Mouse (Mus musculus) spleen, adult 2 months (tissue): ENCODE data around the gene Cldn3. TPM values are rescaled to one million over a fixed set of nuclear protein-coding genes. Genes with fewer than 3 reads are reported as not detected.
A peak's percentile ranks its signal among the peaks of the same experiment; 100 is the strongest.
"Not testable (repeated sequence)": the region's sequence is repeated elsewhere in the genome, so short reads cannot be mapped to it uniquely, and the experiment has no call there.

Source experiments
- DNase-seq, 2 experiments: peaks; one replicate each; pipeline versions ENCODE4 v3.0.0 to v3.0.0-alpha.2; 2012 to 2021; ENCODE audit warnings: low spot score in 2 of 2, low read depth in 1 of 2
- H3K27ac ChIP-seq: fragments of 200-500 bp; 2 replicates; pipeline ENCODE4 v1.5.1; 2012; ENCODE audit warnings: low read length, inconsistent platforms; ENCODE audit not compliant: insufficient read depth
- H3K27me3 ChIP-seq: fragments of 200-500 bp; 2 replicates; pipeline ENCODE4 v1.6.1; 2012; ENCODE audit warnings: mild to moderate bottlenecking, moderate library complexity, low read length, inconsistent platforms; ENCODE audit not compliant: control insufficient read depth, insufficient read depth
- H3K36me3 ChIP-seq: fragments of 200-500 bp; 2 replicates; pipeline ENCODE4 v1.6.1; 2012; ENCODE audit warnings: mild to moderate bottlenecking, low read length, inconsistent platforms; ENCODE audit not compliant: control insufficient read depth, insufficient read depth
- H3K4me1 ChIP-seq: fragments of 200-500 bp; 2 replicates; pipeline ENCODE4 v1.6.1; 2011; ENCODE audit warnings: inconsistent platforms; ENCODE audit not compliant: control insufficient read depth, insufficient read depth, insufficient read length
- H3K4me3 ChIP-seq: fragments of 200-500 bp; 2 replicates; pipeline ENCODE4 v1.5.1; 2011; ENCODE audit warnings: mild to moderate bottlenecking, inconsistent platforms; ENCODE audit not compliant: insufficient read depth, insufficient read length; ENCODE audit errors: extremely low read depth
- CTCF ChIP-seq: fragments of 200-500 bp; IDR thresholded peaks from 2 replicates; pipeline ENCODE4 v1.5.1; 2011; ENCODE audit warnings: mild to moderate bottlenecking, inconsistent platforms; ENCODE audit not compliant: insufficient read depth, insufficient read length, insufficient replicate concordance; ENCODE audit errors: extremely low read depth
- POLR2A ChIP-seq: fragments of 200-500 bp; IDR thresholded peaks from 2 replicates; pipeline ENCODE4 v1.6.1; 2011; ENCODE audit warnings: low read depth, low read length, inconsistent platforms
- WGBS: fragments of 180-500 bp; shearing (Covaris S2); methylation state at CpG from one replicate; pipeline ENCODE4 v1.1.7; 2018; 5-methylcytosine and 5-hydroxymethylcytosine counted together
- polyA plus RNA-seq: library from polyadenylated mRNA; depleted of rRNA; stranded (reverse); fragments of >200 nt; gene quantifications from 2 replicates; pipeline ENCODE4 v1.2.3, GENCODE M21; 2012

Gene Cldn3
- polyA plus RNA-seq, 1 experiment = 3.1 TPM

DNA sequence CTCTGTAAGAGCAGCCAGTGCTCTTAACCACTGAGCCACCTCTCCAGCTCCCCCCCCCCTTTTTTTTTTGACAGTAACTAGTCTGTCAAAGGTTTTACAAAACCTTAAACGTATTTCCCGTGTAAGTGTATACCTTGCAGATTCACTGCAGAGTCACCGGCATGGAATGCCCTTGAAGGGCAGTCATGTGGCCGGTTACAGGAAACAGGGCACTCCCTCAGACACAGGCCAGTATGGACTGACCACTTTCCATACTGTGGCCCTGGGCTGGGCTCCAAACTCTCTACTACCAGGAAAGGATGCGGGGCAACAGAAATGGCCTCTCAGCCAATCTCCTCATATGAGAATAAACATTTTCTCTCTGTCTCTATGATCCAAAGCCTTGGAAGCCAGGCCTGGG, 30.5 kb upstream of the Cldn3 start:
- H3K27ac ChIP-seq = no peak overlapping the region
- H3K36me3 ChIP-seq = no peaks in the 10 kb centered on the region
- peaks cover 4% of the 10 kb centered on the region; the same call in 1 of the 2 replicates for H3K4me1 ChIP-seq
- H3K27me3 ChIP-seq = no peaks in the 10 kb centered on the region
- no peak overlapping the region for H3K4me3 ChIP-seq
- DNase-seq = no peak
- TF ChIP-seq CTCF (no peak), POLR2A (no peak)
- WGBS = 85% methylated on average over 5 of the region's 5 CpGs

- TF ChIP-seq CTCF = no peak
- TF ChIP-seq POLR2A = no peak
- H3K4me1 ChIP-seq = no peaks in the 10 kb centered on the region
- no peak for DNase-seq
- H3K4me3 ChIP-seq = no peak overlapping the region
- H3K36me3 ChIP-seq = no peaks in the 10 kb centered on the region
- 67% methylated on average over 7 of the region's 7 CpGs for WGBS
- H3K27me3 ChIP-seq = no peaks in the 10 kb centered on the region
- no peak overlapping the region for H3K27ac ChIP-seq
Observed at GRCm38 (mm10) chr5:134959114-134959513, 26.9 kb upstream of the Cldn3 start.

DNA sequence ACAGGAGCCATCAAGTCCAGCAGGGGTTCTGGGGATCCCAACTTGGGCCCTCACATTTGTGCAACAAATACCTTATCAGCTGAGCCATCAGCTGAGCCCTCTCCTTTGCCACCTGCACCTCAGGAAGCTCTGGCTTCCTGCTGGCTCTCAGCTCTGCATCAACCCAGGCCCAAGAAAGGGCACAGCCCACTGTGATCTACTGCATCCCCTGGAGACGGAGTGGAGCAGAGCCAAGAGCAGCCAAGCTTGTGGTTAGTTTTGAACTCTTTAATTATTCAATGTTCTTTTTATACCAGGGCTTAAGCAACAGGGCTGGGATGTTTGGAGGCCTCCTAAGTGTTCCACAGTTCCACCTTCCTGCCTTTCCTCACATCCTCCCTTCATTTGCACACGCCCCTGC, 25.6 kb upstream of the Cldn3 start:
- WGBS = 27% methylated on average over 2 of the region's 2 CpGs
- TF ChIP-seq POLR2A (no peak), CTCF (no peak)
- no peaks in the 10 kb centered on the region for H3K36me3 ChIP-seq

GRCm38 (mm10) chr5:134961519-134961918, 24.5 kb upstream of the Cldn3 start:
- TF ChIP-seq POLR2A (no peak), CTCF (no peak)
- 93% methylated on average over 2 of the region's 2 CpGs for WGBS
- peaks cover 5% of the 10 kb centered on the region; the same call in 1 of the 2 replicates for H3K4me1 ChIP-seq
- no peaks in the 10 kb centered on the region for H3K36me3 ChIP-seq
- DNase-seq = no peak
- H3K27ac ChIP-seq = no peak overlapping the region
- no peak overlapping the region for H3K4me3 ChIP-seq
- H3K27me3 ChIP-seq = no peaks in the 10 kb centered on the region

More for the DNA sequence above, 25.6 kb upstream of the Cldn3 start:
- no peaks in the 10 kb centered on the region for H3K4me1 ChIP-seq
- no peaks in the 10 kb centered on the region for H3K27me3 ChIP-seq
- no peak for DNase-seq
- no peak overlapping the region for H3K27ac ChIP-seq
- no peak overlapping the region for H3K4me3 ChIP-seq

DNA sequence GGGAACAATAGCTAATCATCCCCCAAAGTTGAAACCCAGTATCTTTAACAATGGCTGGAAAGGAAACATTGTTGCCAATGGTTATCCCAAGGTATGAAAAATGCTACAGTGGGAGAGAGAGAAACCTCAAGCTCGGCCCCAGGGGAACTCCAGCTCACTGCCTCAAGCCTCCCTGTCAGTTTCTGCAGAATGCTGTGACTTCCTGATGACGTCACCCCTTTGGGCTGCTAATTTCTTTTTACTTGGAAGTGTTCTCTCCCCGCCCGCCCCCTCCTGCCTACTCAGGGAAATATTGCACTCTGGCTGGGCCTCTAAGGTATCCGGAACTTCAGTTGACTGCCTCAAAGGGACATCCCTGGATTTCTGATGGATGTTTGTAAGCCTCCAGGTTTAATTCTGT, 22.5 kb upstream of the Cldn3 start:
- H3K27ac ChIP-seq = no peak overlapping the region
- DNase-seq = no peak
- H3K27me3 ChIP-seq = no peaks in the 10 kb centered on the region
- peaks cover 5% of the 10 kb centered on the region; the same call in 1 of the 2 replicates for H3K4me1 ChIP-seq
- WGBS = 43% methylated on average over 5 of the region's 5 CpGs
- no peak overlapping the region for H3K4me3 ChIP-seq
- no peaks in the 10 kb centered on the region for H3K36me3 ChIP-seq
- TF ChIP-seq CTCF = no peak
- TF ChIP-seq POLR2A = no peak

DNA sequence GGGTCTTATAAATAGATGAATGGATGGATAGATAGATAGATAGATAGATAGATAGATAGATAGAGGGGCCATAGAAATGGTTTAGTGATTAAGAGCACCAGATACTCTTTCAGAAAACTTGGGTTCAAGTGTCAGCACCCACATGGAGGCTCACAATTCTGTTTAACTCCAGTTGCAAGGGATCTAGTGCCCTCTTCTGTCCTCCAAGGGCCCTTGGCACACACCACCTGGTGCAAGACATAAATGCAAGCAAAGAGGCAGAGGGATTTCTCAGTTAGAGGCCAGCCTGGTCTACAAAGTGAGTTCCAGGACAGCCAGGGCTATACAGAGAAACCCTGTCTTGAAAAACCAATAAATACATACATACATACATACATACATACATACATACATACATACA, 21.4 kb upstream of the Cldn3 start:
- H3K27ac ChIP-seq, DNase-seq, H3K36me3 ChIP-seq, H3K4me1 ChIP-seq, H3K27me3 ChIP-seq, H3K4me3 ChIP-seq: not testable (repeated sequence)

DNA sequence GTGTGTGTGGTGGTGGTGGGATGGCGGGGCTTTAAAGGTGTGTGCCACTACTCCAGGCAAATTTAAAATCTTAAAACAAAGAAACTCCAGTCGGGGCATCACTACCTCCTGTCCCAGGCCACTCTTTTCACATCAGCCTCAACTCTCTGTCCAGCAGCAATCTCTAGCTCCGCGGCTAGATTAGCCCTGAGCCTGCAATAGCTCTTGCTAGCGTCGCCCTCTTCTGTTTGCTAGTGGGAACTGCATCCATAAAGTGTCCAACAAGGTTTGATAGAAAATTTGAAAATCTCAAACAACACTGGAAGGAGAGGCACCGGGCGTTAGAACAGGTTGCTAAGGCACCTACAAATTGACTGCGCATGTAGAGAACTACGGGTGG, 20.6 kb upstream of the Cldn3 start:
- no peak for TF ChIP-seq POLR2A
- peak; percentile 58; the same call in 1 of the 2 replicates for TF ChIP-seq CTCF
- H3K27ac ChIP-seq = no peak overlapping the region
- H3K4me3 ChIP-seq = no peak overlapping the region
- peaks cover 5% of the 10 kb centered on the region; the same call in 1 of the 2 replicates for H3K4me1 ChIP-seq
- DNase-seq = peak; percentile 47 to 57
- H3K27me3 ChIP-seq = no peaks in the 10 kb centered on the region
- WGBS = 8% methylated on average over 10 of the region's 10 CpGs
- H3K36me3 ChIP-seq = no peaks in the 10 kb centered on the region
